Mouse (Mus musculus) limb, embryonic 14.5 days (tissue): ENCODE data around the gene Ccdc91. TPM values are rescaled to one million over a fixed set of nuclear protein-coding genes. Genes with fewer than 3 reads are reported as not detected.

Experiments used
- ATAC-seq: fragments of 200-750 bp; cut with Nextera tagmentation; 2 replicates; pipeline ENCODE4 v1.8.0; 2017; ENCODE audit warnings: low read depth, moderate number of reproducible peaks, moderate TSS enrichment; ENCODE audit not compliant: low FRiP score
- DNase-seq: peaks from one replicate; pipeline ENCODE4 v3.0.0-alpha.2; 2015; ENCODE audit warnings: low spot score
- H3K27ac ChIP-seq: fragments of 300-500 bp; sonication (generic); replicated peaks from 2 replicates; pipeline ENCODE4 v1.5.1; 2014; ENCODE audit warnings: low read depth, mild to moderate bottlenecking, low read length, moderate library complexity, mixed read lengths
- H3K27me3 ChIP-seq: fragments of 300-500 bp; sonication (generic); 2 replicates; pipeline ENCODE4 v1.6.1; 2014; ENCODE audit warnings: low read length, mixed read lengths; ENCODE audit not compliant: control insufficient read depth, insufficient read depth
- H3K36me3 ChIP-seq: fragments of 300-500 bp; sonication (generic); 2 replicates; pipeline ENCODE4 v1.6.1; 2014; ENCODE audit warnings: mild to moderate bottlenecking, low read length, moderate library complexity, mixed read lengths; ENCODE audit not compliant: control insufficient read depth, insufficient read depth
- H3K4me1 ChIP-seq: fragments of 300-500 bp; sonication (generic); 2 replicates; pipeline ENCODE4 v1.6.1; 2014; ENCODE audit warnings: antibody characterized with exemption, low read length, mixed read lengths; ENCODE audit not compliant: control insufficient read depth, insufficient read depth
- H3K4me2 ChIP-seq: fragments of 300-500 bp; sonication (generic); replicated peaks from 2 replicates; pipeline ENCODE4 v1.6.1; 2014; ENCODE audit warnings: low read depth, mild to moderate bottlenecking, low read length, moderate library complexity; ENCODE audit not compliant: severe bottlenecking
- H3K4me3 ChIP-seq: fragments of 300-500 bp; sonication (generic); replicated peaks from 2 replicates; pipeline ENCODE4 v1.5.1; 2014; ENCODE audit warnings: low read length
- H3K9ac ChIP-seq: fragments of 300-500 bp; sonication (generic); 2 replicates; pipeline ENCODE4 v1.6.1; 2014; ENCODE audit warnings: mild to moderate bottlenecking, low read depth, low read length, moderate library complexity; ENCODE audit not compliant: severe bottlenecking
- H3K9me3 ChIP-seq: fragments of 300-500 bp; sonication (generic); 2 replicates; pipeline ENCODE4 v1.6.1; 2016; ENCODE audit warnings: low read length; ENCODE audit not compliant: control insufficient read depth
- POLR2A ChIP-seq: fragments of 200-500 bp; IDR thresholded peaks from 2 replicates; pipeline ENCODE4 v1.8.0; 2012; ENCODE audit warnings: inconsistent platforms, mild to moderate bottlenecking, moderate library complexity, borderline replicate concordance; ENCODE audit not compliant: insufficient read depth, insufficient read length; ENCODE audit errors: extremely low read depth
- WGBS: fragments of 180-500 bp; shearing (Covaris S2); extraction: QIAGEN DNeasy Blood & Tissue Kit; methylation state at CpG from one replicate; pipeline ENCODE4 v1.1.7; 2014; 5-methylcytosine and 5-hydroxymethylcytosine counted together
- polyA plus RNA-seq, 2 experiments: library from polyadenylated mRNA; depleted of rRNA in 1 of 2; stranded (reverse) in 1 of 2; unstranded in 1 of 2; fragments of >200 nt; fragmentation: Nextera tagmentation in 1 of 2; extraction: Ambion mirVana in 1 of 2; gene quantifications; 2 replicates each; pipeline versions ENCODE4 v1.2.1 to v1.2.3; 2012 to 2014

Gene Ccdc91
- polyA plus RNA-seq (2012; rRNA removed) (12.6 and 16.5 TPM in 2 replicates), polyA plus RNA-seq (2014; fragmentation: Nextera tagmentation; extraction: Ambion mirVana) (21.0 and 23.6 TPM in 2 replicates)

GRCm38 (mm10) chr6:147475727-147476613 lies at the start of gene Ccdc91:
Ccdc91 (plus strand) TSS chr6:147475828.
- WGBS, result under 1% methylated on average over 64 of the region's 78 CpGs
- peak within 1 kb of the TSS; percentile 65 for H3K4me3 ChIP-seq
- H3K4me1 ChIP-seq, result no peaks in the 10 kb centered on the region
- ATAC-seq (peak; percentile 95), DNase-seq (peak; percentile 93)
- peak within 1 kb of the TSS; percentile 83 for H3K4me2 ChIP-seq
- no peaks in the 10 kb centered on the region for H3K27me3 ChIP-seq
- H3K9ac ChIP-seq, result peak within 1 kb of the TSS; percentile 86
- peak; percentile 73; the same call in 1 of the 2 replicates for TF ChIP-seq POLR2A
- H3K36me3 ChIP-seq, result no peaks in the 10 kb centered on the region
- H3K9me3 ChIP-seq, result no peaks in the 10 kb centered on the region
- peak within 1 kb of the TSS; percentile 84 for H3K27ac ChIP-seq

- no peak overlapping the region for H3K27ac ChIP-seq
- H3K9ac ChIP-seq, result no peak overlapping the region
- WGBS, result 18% methylated on average over 11 of the region's 11 CpGs
- peaks cover 7% of the 10 kb centered on the region for H3K4me1 ChIP-seq
- no peak overlapping the region for H3K4me2 ChIP-seq
- ATAC-seq (peak; percentile 63), DNase-seq (peak; percentile 68)
- TF ChIP-seq POLR2A, result no peak
- H3K36me3 ChIP-seq, result no peaks in the 10 kb centered on the region
- H3K27me3 ChIP-seq, result no peaks in the 10 kb centered on the region
- no peak overlapping the region for H3K4me3 ChIP-seq
- no peaks in the 10 kb centered on the region for H3K9me3 ChIP-seq
Measured at GRCm38 (mm10) chr6:147426927-147427487, 48.6 kb upstream of the Ccdc91 start.

GRCm38 (mm10) chr6:147455775-147456174 lies 19.9 kb upstream of the Ccdc91 start:
- Histone ChIP-seq H3K4me2 (no peak overlapping the region), H3K36me3 (no peaks in the 10 kb centered on the region), H3K27ac (no peak overlapping the region), H3K27me3 (no peaks in the 10 kb centered on the region), H3K9ac (no peak overlapping the region), H3K9me3 (no peaks in the 10 kb centered on the region), H3K4me1 (no peaks in the 10 kb centered on the region), H3K4me3 (no peak overlapping the region)
- no peak for ATAC-seq
- TF ChIP-seq POLR2A, result no peak
- DNase-seq, result peak; percentile 20
- WGBS, result 81% methylated on average over 5 of the region's 5 CpGs

DNA sequence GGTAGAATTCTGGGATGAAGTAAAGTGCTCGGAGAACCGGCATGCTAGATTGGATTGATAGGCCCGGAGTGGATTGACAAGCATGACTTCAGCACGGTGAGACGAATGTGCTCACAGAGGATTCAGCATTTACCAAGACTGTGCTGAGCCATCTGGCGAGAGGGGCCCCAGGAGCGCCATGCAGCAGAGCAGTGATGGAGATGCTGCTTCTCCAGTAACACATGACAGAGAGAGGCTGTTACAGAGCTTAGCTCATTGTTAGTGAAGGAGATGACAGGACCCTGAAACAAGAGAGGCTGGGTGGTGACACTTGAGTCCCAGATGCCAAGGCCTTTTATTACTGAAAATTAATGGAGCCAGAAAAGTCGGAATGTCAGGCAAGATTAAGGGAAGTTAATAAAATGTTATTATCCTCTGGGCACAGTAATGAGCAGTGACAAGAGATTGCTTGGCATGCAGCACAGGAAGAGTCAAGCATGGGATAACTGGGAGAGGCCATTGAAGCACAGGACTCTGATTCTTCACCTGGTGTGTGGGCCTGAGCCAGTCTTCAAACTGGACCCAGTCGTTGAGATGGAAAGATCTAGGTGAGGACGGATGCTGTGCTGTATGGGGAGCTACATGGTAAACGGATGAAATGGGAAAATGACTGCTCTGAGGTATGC lies 16.9 kb upstream of the Ccdc91 start:
- no peak for DNase-seq
- no peaks in the 10 kb centered on the region for H3K4me1 ChIP-seq
- WGBS, result 70% methylated on average over 11 of the region's 11 CpGs

DNA sequence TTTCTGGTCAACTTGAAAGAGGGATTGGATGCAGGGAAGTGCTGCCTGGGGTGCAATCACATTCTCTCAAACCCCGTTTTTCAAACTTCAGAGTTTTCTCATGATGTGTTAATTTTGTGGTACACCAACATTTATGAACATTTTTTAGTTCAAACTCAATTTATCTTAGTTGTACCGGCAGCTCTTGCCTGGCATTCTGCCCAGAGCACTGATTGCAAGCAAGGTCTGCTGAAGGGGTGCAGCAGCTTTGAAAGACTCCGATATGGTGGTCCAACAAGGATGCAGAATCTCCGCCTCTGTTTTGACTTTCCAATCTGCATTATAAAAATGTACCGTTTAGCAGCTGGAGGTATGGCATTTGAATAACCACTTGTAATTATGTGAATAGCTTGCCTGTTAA lies 5.6 kb upstream of the Ccdc91 start:
- Histone ChIP-seq H3K9ac (no peak overlapping the region), H3K27me3 (no peaks in the 10 kb centered on the region), H3K27ac (no peak overlapping the region), H3K9me3 (no peaks in the 10 kb centered on the region), H3K4me1 (no peaks in the 10 kb centered on the region), H3K36me3 (no peaks in the 10 kb centered on the region), H3K4me3 (no peak overlapping the region), H3K4me2 (no peak overlapping the region)
- DNase-seq (no peak), ATAC-seq (no peak)
- TF ChIP-seq POLR2A, result no peak
- 38% methylated on average over 5 of the region's 5 CpGs for WGBS

More for the DNA sequence above, 16.9 kb upstream of the Ccdc91 start:
- Histone ChIP-seq H3K4me3 (no peak overlapping the region), H3K27ac (no peak overlapping the region), H3K27me3 (no peaks in the 10 kb centered on the region), H3K36me3 (no peaks in the 10 kb centered on the region), H3K9me3 (no peaks in the 10 kb centered on the region), H3K4me2 (no peak overlapping the region), H3K9ac (no peak overlapping the region)
- TF ChIP-seq POLR2A, result no peak
- no peak for ATAC-seq
